Mouse (Mus musculus) lung, postnatal 0 days (tissue): ENCODE results near the gene Mfrp.

ENCODE experiments used
- CTCF ChIP-seq: IDR thresholded peaks from 2 replicates; pipeline ENCODE4 v1.5.1; 2016; ENCODE audit warnings: antibody characterized with exemption, mild to moderate bottlenecking
- EP300 ChIP-seq: IDR thresholded peaks from 2 replicates; pipeline ENCODE4 v1.6.1; 2016; ENCODE audit warnings: antibody characterized with exemption, mild to moderate bottlenecking, control low read depth

DNA sequence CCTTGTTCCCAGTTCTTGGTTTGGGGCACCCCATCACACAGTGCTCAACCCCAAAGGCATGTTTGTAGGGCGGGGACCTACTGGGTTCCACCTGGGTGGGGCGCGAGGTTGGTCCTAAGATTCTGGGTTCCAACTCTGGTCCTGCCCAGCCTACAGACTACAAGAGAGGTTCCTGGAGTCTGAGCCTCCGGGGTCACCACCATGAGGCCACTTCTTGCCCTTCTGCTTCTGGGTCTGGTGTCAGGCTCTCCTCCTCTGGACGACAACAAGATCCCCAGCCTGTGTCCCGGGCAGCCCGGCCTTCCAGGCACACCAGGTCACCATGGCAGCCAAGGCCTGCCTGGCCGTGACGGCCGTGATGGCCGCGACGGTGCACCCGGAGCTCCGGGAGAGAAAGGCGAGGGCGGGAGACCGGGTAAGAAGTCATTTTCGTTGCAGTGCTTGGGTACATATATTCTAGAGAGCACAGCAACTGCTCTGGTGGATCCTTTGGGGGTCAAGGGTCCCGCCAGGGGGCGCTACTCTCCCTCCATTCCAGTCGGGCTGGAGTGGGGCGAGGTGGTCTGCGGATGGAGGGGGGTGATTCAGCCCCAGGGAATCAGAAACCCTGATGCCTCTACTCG, 6.1 kb downstream of the Mfrp start:
- peak; percentile 56 for TF ChIP-seq CTCF
- no peak for TF ChIP-seq EP300
